Mouse (Mus musculus): Measurements from ENCODE around the gene Hdac9. TPM values are rescaled to one million over a fixed set of nuclear protein-coding genes. Genes with fewer than 3 reads are reported as not detected.

The Hdac9 gene
- total and polyA plus RNA-seq, 3 experiments, result 0.03 to 0.19 TPM; not detected in 1

DNA sequence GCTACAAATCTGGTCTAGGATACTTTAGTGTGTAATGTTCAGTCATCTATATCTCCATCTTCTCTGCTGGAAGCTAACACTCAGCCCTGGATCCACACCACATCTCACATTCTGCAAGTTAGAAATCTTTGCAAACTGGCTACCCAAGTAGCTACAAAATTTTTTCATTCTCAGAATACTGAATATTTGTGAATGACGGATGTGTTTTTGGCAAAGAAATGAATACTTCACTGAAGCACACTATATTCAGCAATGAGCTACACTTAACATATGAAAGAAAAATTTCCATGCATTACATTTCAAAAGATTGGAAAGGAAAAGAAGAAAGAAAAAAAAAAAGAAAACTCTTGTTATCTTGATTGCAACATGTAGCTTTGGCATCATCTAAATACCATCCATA, 410.6 kb downstream of the Hdac9 start:
- Histone ChIP-seq H3K9ac (ENCODE audit: control insufficient read depth, low read depth, low read length, poor library complexity, severe bottlenecking) (no peak overlapping the region), H3K79me2 (ENCODE audit: control insufficient read depth, insufficient read depth, low read length, poor library complexity) (no peaks in the 10 kb centered on the region), H3K9me3 (replicated peaks; ENCODE audit: insufficient read depth, low read length) (no peaks in the 10 kb centered on the region), H3K4me1 (ENCODE audit: control insufficient read depth in 1 of 2, insufficient read depth in 2 of 2, low read length in 2 of 2) (no peaks in the 10 kb centered on the region), H3K36me3 (ENCODE audit: control insufficient read depth in 1 of 2, insufficient read depth in 2 of 2, low read length in 2 of 2) (no peaks in the 10 kb centered on the region), H3K27ac (ENCODE audit: control insufficient read depth, low read depth, low read length) (no peak overlapping the region), H3K27me3 (ENCODE audit: control insufficient read depth in 1 of 2, insufficient read depth in 2 of 2, low read length in 2 of 2) (no peaks in the 10 kb centered on the region), H3K4me3 (ENCODE audit: control insufficient read depth in 1 of 2, insufficient read depth in 1 of 2, low read depth in 2 of 2, low read length in 2 of 2) (no peak overlapping the region)
- DNase-seq (ENCODE audit: low read depth, low spot score), result no peak
- no peak for TF ChIP-seq RAD21 (IDR thresholded peaks at IDR 0.05; ENCODE audit: low read depth, low read length)
- TF ChIP-seq USF2 (IDR thresholded peaks at IDR 0.05; ENCODE audit: borderline replicate concordance in 1 of 2, insufficient read depth in 1 of 2, low read depth in 1 of 2, low read length in 2 of 2), result no peak
- no peak for TF ChIP-seq NELFE (IDR thresholded peaks at IDR 0.05; ENCODE audit: low read depth, low read length)
- TF ChIP-seq UBTF (IDR thresholded peaks at IDR 0.05; ENCODE audit: borderline replicate concordance, insufficient read depth, low read depth, low read length), result no peak
- TF ChIP-seq ELF1 (IDR thresholded peaks at IDR 0.05; ENCODE audit: low read depth, low read length), result no peak
- TF ChIP-seq POLR2AphosphoS2 (IDR thresholded peaks at IDR 0.05; ENCODE audit: low read length), result no peak
- no peak for TF ChIP-seq MYB (IDR thresholded peaks at IDR 0.05; ENCODE audit: low read depth, low read length)
- no peak for TF ChIP-seq MEF2A (IDR thresholded peaks at IDR 0.05; ENCODE audit: extremely low read depth, insufficient replicate concordance, low read depth, low read length, poor library complexity, severe bottlenecking)
- no peak for TF ChIP-seq EP300 (IDR thresholded peaks at IDR 0.05; ENCODE audit: low read depth in 1 of 2, low read length in 2 of 2)
- no peak for TF ChIP-seq USF1 (IDR thresholded peaks at IDR 0.05; ENCODE audit: low read depth, low read length)
- no peak for TF ChIP-seq ETS1 (IDR thresholded peaks at IDR 0.05; ENCODE audit: low read depth, low read length)
- TF ChIP-seq CHD1 (IDR thresholded peaks at IDR 0.05; ENCODE audit: low read depth, low read length), result no peak

DNA sequence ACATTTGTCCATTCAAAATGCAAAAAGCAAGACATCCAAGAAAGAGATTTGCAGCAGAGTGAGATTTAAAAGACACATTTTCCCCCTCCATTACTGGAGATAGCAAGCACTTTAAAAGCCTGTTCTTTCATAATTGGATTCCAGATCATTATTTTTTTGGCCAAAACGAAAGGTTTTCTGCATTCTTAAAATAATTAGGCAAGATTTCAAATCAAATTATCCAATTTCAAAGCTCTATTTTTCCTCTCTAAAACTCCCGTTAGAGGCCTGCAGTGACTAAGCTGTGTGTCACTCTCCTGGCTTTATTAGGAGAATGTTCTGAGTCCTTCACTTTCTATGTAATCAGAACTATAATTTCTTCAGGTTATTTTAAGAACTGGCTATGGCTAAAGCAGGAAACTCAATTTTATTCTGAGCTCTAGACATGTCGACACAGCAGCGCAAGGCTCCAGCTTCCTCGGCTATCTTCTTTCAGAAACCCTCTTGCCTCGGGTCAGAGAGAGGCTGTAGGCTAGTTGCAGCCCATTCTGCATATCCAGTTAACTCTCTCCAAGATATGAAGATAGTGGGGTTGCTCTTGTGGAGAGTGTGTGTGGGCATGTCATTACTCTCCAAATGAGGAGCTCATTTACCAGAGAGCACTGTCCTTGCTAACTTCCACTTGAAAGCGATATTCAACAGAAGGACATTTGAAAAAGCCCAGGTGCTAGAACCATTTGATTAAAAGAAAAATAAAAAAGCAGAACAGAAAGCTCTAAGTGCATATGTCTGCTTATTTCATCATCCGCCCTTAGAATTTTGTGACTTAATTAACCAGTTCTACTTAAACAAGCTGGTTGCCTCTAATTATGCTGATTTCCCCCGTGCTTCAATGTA, 417.9 kb downstream of the Hdac9 start:
- TF ChIP-seq ZMIZ1 (IDR thresholded peaks at IDR 0.05; ENCODE audit: low read depth, low read length), result no peak
- no peak for TF ChIP-seq USF1 (IDR thresholded peaks at IDR 0.05; ENCODE audit: low read depth, low read length)
- TF ChIP-seq POLR2A (IDR thresholded peaks at IDR 0.05; ENCODE audit: control insufficient read depth in 1 of 2, insufficient read depth in 1 of 2, low read depth in 1 of 2, low read length in 2 of 2, poor library complexity in 1 of 2), result no peak
- TF ChIP-seq CHD2 (IDR thresholded peaks at IDR 0.05; ENCODE audit: low read length), result no peak
- TF ChIP-seq SIN3A (IDR thresholded peaks at IDR 0.05; ENCODE audit: low read length), result no peak
- Histone ChIP-seq H3K4me1 (ENCODE audit: control insufficient read depth in 1 of 2, insufficient read depth in 2 of 2, low read length in 2 of 2) (no peaks in the 10 kb centered on the region), H3K79me2 (ENCODE audit: control insufficient read depth, insufficient read depth, low read length, poor library complexity) (no peaks in the 10 kb centered on the region), H3K9me3 (replicated peaks; ENCODE audit: insufficient read depth, low read length) (no peaks in the 10 kb centered on the region), H3K27me3 (ENCODE audit: control insufficient read depth in 1 of 2, insufficient read depth in 2 of 2, low read length in 2 of 2) (no peaks in the 10 kb centered on the region), H3K27ac (ENCODE audit: control insufficient read depth, low read depth, low read length) (no peak overlapping the region), H3K36me3 (ENCODE audit: control insufficient read depth in 1 of 2, insufficient read depth in 2 of 2, low read length in 2 of 2) (no peaks in the 10 kb centered on the region), H3K4me3 (ENCODE audit: control insufficient read depth in 1 of 2, insufficient read depth in 1 of 2, low read depth in 2 of 2, low read length in 2 of 2) (no peak overlapping the region), H3K9ac (ENCODE audit: control insufficient read depth, low read depth, low read length, poor library complexity, severe bottlenecking) (no peak overlapping the region)
- no peak for DNase-seq (ENCODE audit: low read depth, low spot score)
